Mouse (Mus musculus): ENCODE data around the gene Hcar1. TPM values are rescaled to one million over a fixed set of nuclear protein-coding genes. Genes with fewer than 3 reads are reported as not detected.
A peak's percentile ranks its signal among the peaks of the same experiment; 100 is the strongest.

The Hcar1 gene
- polyA plus RNA-seq, 1 experiment from 2014 or later: 0.99 TPM

DNA sequence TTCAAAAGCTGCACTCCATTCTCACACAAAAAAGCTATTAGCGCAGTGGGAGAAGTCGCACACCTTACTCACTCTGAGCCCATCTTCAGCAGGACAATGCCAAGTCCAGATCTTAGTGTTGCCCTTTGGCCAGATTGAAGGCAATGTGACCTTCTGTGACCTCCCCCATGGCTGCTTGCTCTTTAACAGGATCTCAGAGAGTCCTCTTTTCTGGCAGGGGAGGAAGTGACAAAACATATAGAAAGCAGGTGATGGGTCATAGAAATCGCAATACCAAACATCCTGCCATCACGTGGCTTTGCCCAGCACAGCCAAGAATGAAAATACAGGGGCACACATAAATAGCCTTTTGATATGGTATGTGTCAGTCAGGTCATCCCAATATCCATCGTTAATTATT is 11.2 kb upstream of the Hcar1 start:
- no peak overlapping the region for H3K4me2 ChIP-seq
- H3K4me1 ChIP-seq (replicated peaks): no peaks in the 10 kb centered on the region
- ATAC-seq (ENCODE audit: low FRiP score, low read depth): no peak
- H3K9me3 ChIP-seq: no peaks in the 10 kb centered on the region
- no peaks in the 10 kb centered on the region for H3K36me3 ChIP-seq
- WGBS: 76% methylated on average over 5 of the region's 5 CpGs
- no peak overlapping the region for H3K9ac ChIP-seq
- H3K27me3 ChIP-seq: no peaks in the 10 kb centered on the region
- no peak overlapping the region for H3K27ac ChIP-seq (replicated peaks)
- no peak overlapping the region for H3K4me3 ChIP-seq

DNA sequence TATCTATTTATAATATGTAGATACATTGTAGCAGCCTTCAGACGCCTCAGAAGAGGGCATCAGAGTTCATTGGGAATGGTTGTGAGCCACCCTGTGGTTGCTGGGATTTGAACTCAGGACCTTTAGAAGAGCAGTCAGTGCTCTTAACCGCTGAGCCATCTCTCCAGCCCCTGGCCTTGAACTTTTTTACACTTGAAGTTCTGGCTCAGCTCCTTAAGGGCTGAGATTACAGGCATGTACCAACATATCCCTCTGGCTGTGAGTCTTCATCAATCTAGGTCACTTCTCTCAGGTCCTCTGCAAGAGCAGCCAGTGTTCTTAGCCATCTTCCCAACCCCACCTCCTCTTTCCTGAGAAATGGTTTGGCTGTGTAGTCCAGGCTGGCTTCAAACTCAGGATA is 10.5 kb upstream of the Hcar1 start:
- Histone ChIP-seq H3K27ac (replicated peaks) (no peak overlapping the region), H3K9ac (no peak overlapping the region), H3K9me3 (no peaks in the 10 kb centered on the region), H3K36me3 (no peaks in the 10 kb centered on the region), H3K4me3 (no peak overlapping the region), H3K4me2 (no peak overlapping the region), H3K4me1 (replicated peaks) (no peaks in the 10 kb centered on the region), H3K27me3 (no peaks in the 10 kb centered on the region)
- ATAC-seq (ENCODE audit: low FRiP score, low read depth): no peak
- 76% methylated on average over 2 of the region's 2 CpGs for WGBS

DNA sequence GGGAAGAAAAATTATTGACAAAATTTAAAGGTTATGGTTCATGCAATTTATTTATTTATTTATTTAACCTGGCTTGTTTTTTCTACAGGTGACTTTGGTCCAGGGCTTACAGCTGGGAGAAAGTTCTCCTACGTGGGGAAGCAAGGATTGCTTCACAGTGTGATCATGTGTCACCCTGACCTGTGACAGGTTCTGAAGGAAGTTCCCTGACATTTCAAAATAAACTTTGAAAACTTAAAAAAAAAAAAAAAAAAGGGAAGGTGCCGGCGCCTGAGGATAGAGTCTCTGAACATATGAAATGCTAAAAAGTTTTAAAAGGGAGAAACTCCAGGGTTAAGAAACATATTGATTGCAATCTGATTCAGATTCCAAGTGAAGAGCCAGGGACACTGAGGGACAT is 6.5 kb upstream of the Hcar1 start:
- no peaks in the 10 kb centered on the region for H3K36me3 ChIP-seq
- no peak overlapping the region for H3K27ac ChIP-seq (replicated peaks)
- H3K27me3 ChIP-seq: no peaks in the 10 kb centered on the region
- no peaks in the 10 kb centered on the region for H3K4me1 ChIP-seq (replicated peaks)
- no peak overlapping the region for H3K4me2 ChIP-seq
- H3K4me3 ChIP-seq: no peak overlapping the region
- WGBS: 84% methylated on average over 3 of the region's 3 CpGs
- no peak for ATAC-seq (ENCODE audit: low FRiP score, low read depth)
- no peaks in the 10 kb centered on the region for H3K9me3 ChIP-seq
- H3K9ac ChIP-seq: no peak overlapping the region

DNA sequence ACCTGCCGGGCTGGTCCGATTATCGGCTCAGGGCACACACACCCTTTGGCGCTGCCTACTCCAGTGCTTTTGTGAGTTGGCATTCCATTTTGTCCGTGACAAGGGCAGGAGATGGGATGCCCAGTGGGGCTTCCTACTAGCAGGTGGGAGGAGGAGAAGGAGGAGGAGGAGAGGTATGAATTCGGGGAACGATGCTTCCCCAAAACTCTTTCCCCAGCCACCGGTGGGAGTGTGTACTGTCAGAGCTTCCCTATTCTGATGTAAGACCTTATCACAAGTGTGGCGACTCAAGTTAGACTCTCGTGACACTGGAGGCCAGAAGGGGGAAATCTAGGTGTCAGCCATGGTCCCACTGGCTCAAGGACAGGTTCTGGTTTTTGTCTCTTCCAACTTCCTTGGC is 4.5 kb upstream of the Hcar1 start:
- WGBS: 79% methylated on average over 10 of the region's 10 CpGs
- ATAC-seq (ENCODE audit: low FRiP score, low read depth): no peak

DNA sequence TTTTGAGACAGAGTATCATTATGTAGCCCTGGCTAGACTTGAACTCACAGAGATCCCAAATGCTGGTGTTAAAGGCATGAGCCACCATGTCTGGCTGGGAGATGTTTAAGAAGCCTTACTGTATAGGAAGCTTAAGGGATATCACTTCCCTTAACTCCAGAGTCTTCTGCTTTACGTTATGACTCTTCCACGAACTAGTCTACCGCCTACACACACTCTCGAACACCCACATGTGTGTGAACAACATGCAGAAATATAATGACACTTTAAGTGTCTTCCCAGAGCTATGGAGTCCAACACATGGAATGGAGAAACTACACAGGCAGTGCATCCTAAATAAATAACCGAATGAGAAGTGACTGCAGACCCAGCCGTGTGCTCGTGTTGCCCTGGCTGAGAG is 4.1 kb upstream of the Hcar1 start:
- Histone ChIP-seq H3K4me2 (no peak overlapping the region), H3K9ac (no peak overlapping the region), H3K36me3 (no peaks in the 10 kb centered on the region), H3K27ac (replicated peaks) (no peak overlapping the region), H3K9me3 (no peaks in the 10 kb centered on the region), H3K4me3 (no peak overlapping the region), H3K4me1 (replicated peaks) (no peaks in the 10 kb centered on the region), H3K27me3 (no peaks in the 10 kb centered on the region)
- no peak for ATAC-seq (ENCODE audit: low FRiP score, low read depth)
- WGBS: 85% methylated on average over 7 of the region's 7 CpGs

More for the DNA sequence above, 4.5 kb upstream of the Hcar1 start:
- H3K4me3 ChIP-seq: no peak overlapping the region
- no peak overlapping the region for H3K9ac ChIP-seq
- no peaks in the 10 kb centered on the region for H3K27me3 ChIP-seq
- no peaks in the 10 kb centered on the region for H3K9me3 ChIP-seq
- no peaks in the 10 kb centered on the region for H3K4me1 ChIP-seq (replicated peaks)
- no peak overlapping the region for H3K4me2 ChIP-seq
- H3K36me3 ChIP-seq: no peaks in the 10 kb centered on the region
- no peak overlapping the region for H3K27ac ChIP-seq (replicated peaks)

DNA sequence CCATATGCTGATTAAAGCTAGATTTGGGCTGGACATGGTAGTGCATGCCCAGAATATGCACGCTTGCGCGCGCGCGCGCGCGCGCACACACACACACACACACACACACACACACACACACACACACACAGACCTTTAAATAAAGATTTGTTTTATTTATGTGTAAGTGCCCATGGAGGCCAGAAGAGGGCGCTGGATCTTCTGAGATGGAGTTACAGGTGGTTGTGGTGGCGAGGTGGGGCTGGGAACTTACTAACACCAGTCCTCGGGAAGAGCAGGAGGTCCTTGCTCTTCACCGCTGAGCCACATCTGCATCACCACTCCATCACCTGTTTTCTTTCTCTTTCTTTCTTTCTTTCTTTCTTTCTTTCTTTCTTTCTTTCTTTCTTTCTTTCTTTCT is 958 bp upstream of the Hcar1 start:
- H3K9me3 ChIP-seq: no peaks in the 10 kb centered on the region
- ATAC-seq (ENCODE audit: low FRiP score, low read depth): no peak
- no peak overlapping the region for H3K4me3 ChIP-seq
- no peak overlapping the region for H3K27ac ChIP-seq (replicated peaks)
- H3K4me2 ChIP-seq: no peak overlapping the region
- H3K9ac ChIP-seq: no peak overlapping the region
- whole genome bisulfite sequencing: 80% methylated on average over 14 of the region's 14 CpGs
- no peaks in the 10 kb centered on the region for H3K27me3 ChIP-seq
- no peaks in the 10 kb centered on the region for H3K36me3 ChIP-seq
- H3K4me1 ChIP-seq (replicated peaks): no peaks in the 10 kb centered on the region

DNA sequence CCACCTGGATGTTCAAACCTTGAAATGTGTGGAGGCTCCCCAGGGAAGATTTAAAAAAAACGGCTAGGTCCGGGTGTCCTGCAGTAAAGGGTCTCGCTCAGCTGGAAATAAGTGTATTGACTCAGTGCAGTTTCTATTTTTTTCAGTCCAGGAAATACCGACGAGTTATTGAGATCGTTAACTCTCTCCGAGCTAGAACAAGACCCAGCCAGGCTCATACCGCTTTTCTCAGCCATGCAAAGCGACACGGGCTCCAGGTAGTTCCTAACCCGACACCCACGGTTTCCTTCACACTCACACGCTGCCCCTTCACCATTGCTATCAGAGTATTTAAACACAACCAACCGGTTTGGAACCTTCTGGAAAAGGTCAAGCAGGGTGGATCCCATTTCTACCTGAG is 1.8 kb downstream of the Hcar1 start:
- no peak overlapping the region for H3K9ac ChIP-seq
- H3K4me2 ChIP-seq: peak overlapping the region; percentile 27
- WGBS: 72% methylated on average over 14 of the region's 14 CpGs

DNA sequence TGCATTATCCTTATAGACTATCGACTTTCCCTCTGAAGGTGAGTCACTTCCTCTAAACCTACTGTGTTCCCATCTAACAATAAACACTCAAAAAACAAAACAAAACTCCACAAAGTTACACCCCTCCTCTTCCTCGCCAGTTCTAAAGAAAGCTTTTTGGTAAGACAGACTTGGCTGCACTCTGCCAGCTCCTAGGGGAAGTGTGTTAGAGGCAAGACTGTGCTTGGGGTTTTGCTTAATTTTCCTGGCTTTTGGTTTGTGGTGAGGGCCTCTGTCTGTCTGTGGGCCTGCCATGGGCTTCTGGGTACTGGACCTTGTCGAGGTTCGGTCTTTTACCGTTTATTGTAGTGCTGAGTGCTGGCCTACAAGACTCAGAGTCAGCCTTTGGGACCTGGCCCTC is 5.6 kb downstream of the Hcar1 start:
- H3K27ac ChIP-seq (replicated peaks): no peak overlapping the region
- H3K9ac ChIP-seq: no peak overlapping the region
- 91% methylated on average over 5 of the region's 5 CpGs for WGBS
- no peak overlapping the region for H3K4me3 ChIP-seq
- no peak for ATAC-seq (ENCODE audit: low FRiP score, low read depth)
- no peaks in the 10 kb centered on the region for H3K9me3 ChIP-seq
- no peak overlapping the region for H3K4me2 ChIP-seq
- H3K4me1 ChIP-seq (replicated peaks): no peaks in the 10 kb centered on the region
- H3K27me3 ChIP-seq: no peaks in the 10 kb centered on the region
- no peaks in the 10 kb centered on the region for H3K36me3 ChIP-seq

More for the DNA sequence above, 1.8 kb downstream of the Hcar1 start:
- Histone ChIP-seq H3K27me3 (no peaks in the 10 kb centered on the region), H3K4me1 (replicated peaks) (no peaks in the 10 kb centered on the region), H3K4me3 (no peak overlapping the region), H3K9me3 (no peaks in the 10 kb centered on the region), H3K27ac (replicated peaks) (no peak overlapping the region), H3K36me3 (no peaks in the 10 kb centered on the region)
- no peak for ATAC-seq (ENCODE audit: low FRiP score, low read depth)

DNA sequence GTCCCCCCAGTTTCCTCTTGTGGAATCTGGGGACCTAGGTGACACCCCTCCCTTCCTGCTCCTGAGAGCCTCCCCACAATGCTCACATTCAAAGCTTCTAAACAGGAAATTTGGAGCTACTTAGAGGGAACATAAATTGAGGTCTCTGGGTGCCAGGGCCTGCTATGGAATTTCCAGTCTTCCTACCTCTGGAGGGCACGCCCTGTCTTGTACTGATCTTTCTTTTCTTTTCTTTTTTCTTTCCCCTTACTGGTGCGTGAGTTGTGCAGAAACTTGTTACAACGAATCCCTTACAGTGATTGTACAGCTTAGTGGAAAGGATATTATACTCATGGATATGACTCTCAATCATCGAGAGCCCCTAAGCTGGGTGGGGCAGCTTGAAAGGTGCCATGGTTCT is 10.2 kb downstream of the Hcar1 start:
- no peak for ATAC-seq (ENCODE audit: low FRiP score, low read depth)
- Histone ChIP-seq H3K27me3 (no peaks in the 10 kb centered on the region), H3K9me3 (no peaks in the 10 kb centered on the region), H3K9ac (no peak overlapping the region), H3K4me1 (replicated peaks) (no peaks in the 10 kb centered on the region), H3K36me3 (no peaks in the 10 kb centered on the region), H3K4me3 (no peak overlapping the region), H3K27ac (replicated peaks) (no peak overlapping the region), H3K4me2 (no peak overlapping the region)
- WGBS: 91% methylated on average over 4 of the region's 4 CpGs

DNA sequence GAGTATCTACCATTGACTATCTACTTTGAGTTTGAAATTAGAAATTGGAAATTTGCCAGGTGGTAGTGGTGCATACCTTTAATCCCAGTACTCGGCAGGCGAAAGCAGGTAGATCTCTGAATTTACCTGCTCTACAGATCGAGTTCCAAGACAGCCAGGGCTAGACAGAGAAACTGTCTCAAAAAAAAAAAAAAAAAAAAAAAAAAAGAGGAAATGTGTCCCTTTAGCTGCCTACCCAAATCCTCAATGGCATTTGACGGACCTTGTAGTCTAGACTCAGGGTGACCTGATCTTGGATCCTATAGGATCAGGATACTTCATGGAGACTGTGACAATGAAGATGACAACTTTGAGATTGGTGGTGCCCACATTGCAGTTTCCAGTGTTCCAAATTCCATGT is 13.4 kb downstream of the Hcar1 start:
- H3K36me3 ChIP-seq: no peaks in the 10 kb centered on the region
- H3K27me3 ChIP-seq: no peaks in the 10 kb centered on the region
- no peak overlapping the region for H3K4me2 ChIP-seq
- no peaks in the 10 kb centered on the region for H3K9me3 ChIP-seq
- H3K4me3 ChIP-seq: no peak overlapping the region
- WGBS: 87% methylated on average over 4 of the region's 4 CpGs
- no peaks in the 10 kb centered on the region for H3K4me1 ChIP-seq (replicated peaks)
- H3K27ac ChIP-seq (replicated peaks): no peak overlapping the region
- H3K9ac ChIP-seq: no peak overlapping the region
- ATAC-seq (ENCODE audit: low FRiP score, low read depth): no peak

DNA sequence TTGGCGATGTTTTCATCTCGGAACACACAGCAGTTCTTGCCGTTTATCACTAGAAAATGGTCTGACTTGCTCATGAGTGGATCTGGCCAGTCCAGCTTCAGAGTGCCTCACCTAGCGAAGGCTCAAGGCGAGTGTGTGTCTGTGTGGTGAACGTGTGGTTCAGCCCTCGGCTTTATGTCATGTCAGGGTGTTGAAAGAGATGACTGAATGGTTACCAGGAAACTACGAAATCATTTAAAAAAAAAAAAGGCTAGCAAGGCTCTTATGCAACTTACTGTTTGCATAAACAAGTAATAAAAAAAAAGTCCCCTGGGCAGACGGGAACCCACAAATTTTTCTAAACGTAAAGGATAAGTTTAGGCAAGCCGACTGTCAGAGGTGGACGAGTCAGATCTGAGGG is 14.5 kb downstream of the Hcar1 start, which contains the start of gene Hcar2:
Gene Hcar2, minus strand, starts transcription at position 135 of the 400 bp plus-strand sequence.
- WGBS: 80% methylated on average over 12 of the region's 12 CpGs
- no peak within 1 kb of the TSS for H3K4me2 ChIP-seq

DNA sequence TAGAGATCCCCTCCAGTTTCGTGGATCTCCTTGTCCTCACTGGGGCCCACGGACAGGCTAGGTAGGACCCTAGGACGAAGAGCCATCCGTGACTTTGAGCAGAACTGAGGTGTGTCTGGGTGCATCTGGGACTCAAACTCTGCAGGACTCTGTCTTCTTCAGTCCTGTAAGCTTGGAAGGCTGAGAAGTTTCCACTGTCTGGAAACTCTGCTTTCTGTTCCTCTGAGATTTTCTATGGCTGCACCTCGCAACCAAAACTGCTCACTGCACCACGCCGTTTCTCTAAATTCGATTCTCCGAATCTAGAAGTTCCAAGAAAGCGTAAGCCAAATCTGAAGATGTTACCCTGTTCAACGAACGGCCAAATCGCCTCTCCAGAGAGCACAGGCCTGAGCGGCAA is 15.9 kb downstream of the Hcar1 start:
- Histone ChIP-seq H3K4me1 (replicated peaks) (no peaks in the 10 kb centered on the region), H3K9ac (no peak overlapping the region), H3K27ac (replicated peaks) (no peak overlapping the region), H3K36me3 (no peaks in the 10 kb centered on the region), H3K4me2 (no peak overlapping the region), H3K27me3 (no peaks in the 10 kb centered on the region), H3K4me3 (no peak overlapping the region), H3K9me3 (no peaks in the 10 kb centered on the region)
- no peak for ATAC-seq (ENCODE audit: low FRiP score, low read depth)
- whole genome bisulfite sequencing: 91% methylated on average over 14 of the region's 14 CpGs

More for the DNA sequence above, 14.5 kb downstream of the Hcar1 start, which contains the start of gene Hcar2:
- H3K36me3 ChIP-seq: no peaks in the 10 kb centered on the region
- no peaks in the 10 kb centered on the region for H3K4me1 ChIP-seq (replicated peaks)
- H3K27ac ChIP-seq (replicated peaks): no peak within 1 kb of the TSS
- H3K4me3 ChIP-seq: no peak within 1 kb of the TSS
- no peaks in the 10 kb centered on the region for H3K27me3 ChIP-seq
- H3K9me3 ChIP-seq: no peaks in the 10 kb centered on the region
- ATAC-seq (ENCODE audit: low FRiP score, low read depth): no peak
- no peak within 1 kb of the TSS for H3K9ac ChIP-seq
